Mouse (Mus musculus): ENCODE measurements around the gene Nme2. TPM values are rescaled to one million over a fixed set of nuclear protein-coding genes. Genes with fewer than 3 reads are reported as not detected.
"Not testable (repeated sequence)": the region's sequence is repeated elsewhere in the genome, so short reads cannot be mapped to it uniquely, and the experiment has no call there.

Gene Nme2
- polyA plus RNA-seq, 1 experiment from 2014 or later: 125 TPM

GRCm38 (mm10) chr11:93944986-93945385 lies 11.1 kb downstream of the Nme2 start:
- H3K36me3 ChIP-seq (replicated peaks): peaks cover 15% of the 10 kb centered on the region
- ATAC-seq (ENCODE audit: insufficient read depth): no peak

GRCm38 (mm10) chr11:93940906-93941305 lies 15.2 kb downstream of the Nme2 start:
- 28% methylated on average over 2 of the region's 2 CpGs for WGBS (ENCODE audit: insufficient replicate concordance)
- Histone ChIP-seq H3K4me1 (replicated peaks) (no peaks in the 10 kb centered on the region), H3K4me2 (no peak overlapping the region), H3K27me3 (no peaks in the 10 kb centered on the region), H3K4me3 (replicated peaks) (no peak overlapping the region), H3K9ac (no peak overlapping the region), H3K9me3 (replicated peaks) (no peaks in the 10 kb centered on the region), H3K27ac (replicated peaks) (no peak overlapping the region), H3K36me3 (replicated peaks) (peaks cover 20% of the 10 kb centered on the region)
- ATAC-seq (ENCODE audit: insufficient read depth): no peak

More at GRCm38 (mm10) chr11:93944986-93945385, 11.1 kb downstream of the Nme2 start:
- Histone ChIP-seq H3K27me3 (no peaks in the 10 kb centered on the region), H3K4me3 (replicated peaks) (no peak overlapping the region), H3K4me2 (no peak overlapping the region), H3K9me3 (replicated peaks) (no peaks in the 10 kb centered on the region), H3K4me1 (replicated peaks) (no peaks in the 10 kb centered on the region), H3K27ac (replicated peaks) (no peak overlapping the region), H3K9ac (no peak overlapping the region)
- WGBS (ENCODE audit: insufficient replicate concordance): 65% methylated on average over 3 of the region's 3 CpGs

- Histone ChIP-seq H3K9me3 (replicated peaks) (no peaks in the 10 kb centered on the region), H3K4me3 (replicated peaks) (no peak overlapping the region), H3K4me2 (no peak overlapping the region), H3K4me1 (replicated peaks) (no peaks in the 10 kb centered on the region), H3K9ac (no peak overlapping the region), H3K36me3 (replicated peaks) (peaks cover 62% of the 10 kb centered on the region), H3K27ac (replicated peaks) (no peak overlapping the region), H3K27me3 (no peaks in the 10 kb centered on the region)
- no peak for ATAC-seq (ENCODE audit: insufficient read depth)
Observed at GRCm38 (mm10) chr11:93929106-93929505, 27.0 kb downstream of the Nme2 start.

GRCm38 (mm10) chr11:93915019-93915418 lies 41.0 kb downstream of the Nme2 start:
- not testable (repeated sequence) for H3K9me3 ChIP-seq (replicated peaks); H3K4me3 ChIP-seq (replicated peaks); H3K27ac ChIP-seq (replicated peaks); H3K27me3 ChIP-seq; H3K4me2 ChIP-seq; ATAC-seq (ENCODE audit: insufficient read depth); H3K4me1 ChIP-seq (replicated peaks); H3K9ac ChIP-seq
- WGBS (ENCODE audit: insufficient replicate concordance): 79% methylated on average over 2 of the region's 2 CpGs
- peaks cover 48% of the 10 kb centered on the region for H3K36me3 ChIP-seq (replicated peaks)

- peaks cover 50% of the 10 kb centered on the region for H3K36me3 ChIP-seq (replicated peaks)
- 0 out of 2 replicates have a peak, but pooled peaks cover 3% of the 10 kb centered on the region for H3K4me1 ChIP-seq (replicated peaks)
- WGBS (ENCODE audit: insufficient replicate concordance): 86% methylated on average over 3 of the region's 3 CpGs
- no peak overlapping the region for H3K27ac ChIP-seq (replicated peaks)
- no peak overlapping the region for H3K4me3 ChIP-seq (replicated peaks)
- H3K9ac ChIP-seq: no peak overlapping the region
- H3K4me2 ChIP-seq: no peak overlapping the region
- no peaks in the 10 kb centered on the region for H3K9me3 ChIP-seq (replicated peaks)
- no peaks in the 10 kb centered on the region for H3K27me3 ChIP-seq
- ATAC-seq (ENCODE audit: insufficient read depth): no peak
Observed at GRCm38 (mm10) chr11:93911603-93912002, 44.5 kb downstream of the Nme2 start.

- 71% methylated on average over 9 of the region's 9 CpGs for WGBS (ENCODE audit: insufficient replicate concordance)
- Histone ChIP-seq H3K36me3 (replicated peaks) (peaks cover 58% of the 10 kb centered on the region), H3K4me1 (replicated peaks) (0 out of 2 replicates have a peak, but pooled peaks cover 3% of the 10 kb centered on the region), H3K27ac (replicated peaks) (no peak overlapping the region), H3K27me3 (no peaks in the 10 kb centered on the region), H3K4me2 (no peak overlapping the region), H3K9ac (no peak overlapping the region), H3K9me3 (replicated peaks) (no peaks in the 10 kb centered on the region), H3K4me3 (replicated peaks) (no peak overlapping the region)
- ATAC-seq (ENCODE audit: insufficient read depth): no peak
Observed at GRCm38 (mm10) chr11:93908829-93909228, 47.2 kb downstream of the Nme2 start.

GRCm38 (mm10) chr11:93907839-93908238 lies 48.2 kb downstream of the Nme2 start:
- Histone ChIP-seq H3K27me3 (no peaks in the 10 kb centered on the region), H3K36me3 (replicated peaks) (peaks cover 53% of the 10 kb centered on the region), H3K4me2 (no peak overlapping the region), H3K27ac (replicated peaks) (no peak overlapping the region), H3K4me3 (replicated peaks) (no peak overlapping the region), H3K4me1 (replicated peaks) (no peaks in the 10 kb centered on the region), H3K9ac (no peak overlapping the region), H3K9me3 (replicated peaks) (no peaks in the 10 kb centered on the region)
- 56% methylated on average over 3 of the region's 3 CpGs for WGBS (ENCODE audit: insufficient replicate concordance)
- no peak for ATAC-seq (ENCODE audit: insufficient read depth)

GRCm38 (mm10) chr11:93906834-93907233 lies 49.2 kb downstream of the Nme2 start:
- no peaks in the 10 kb centered on the region for H3K4me1 ChIP-seq (replicated peaks)

More at GRCm38 (mm10) chr11:93906834-93907233, 49.2 kb downstream of the Nme2 start:
- Histone ChIP-seq H3K27me3 (no peaks in the 10 kb centered on the region), H3K27ac (replicated peaks) (no peak overlapping the region), H3K4me3 (replicated peaks) (no peak overlapping the region), H3K4me2 (no peak overlapping the region), H3K9me3 (replicated peaks) (no peaks in the 10 kb centered on the region), H3K36me3 (replicated peaks) (peaks cover 53% of the 10 kb centered on the region), H3K9ac (no peak overlapping the region)
- 51% methylated on average over 4 of the region's 4 CpGs for WGBS (ENCODE audit: insufficient replicate concordance)
- no peak for ATAC-seq (ENCODE audit: insufficient read depth)

Other genes starting within 250 kb of the Nme2 start
- gene Utp18, start 70.5 kb downstream of the Nme2 start, polyA plus RNA-seq (2015; fragmentation: Nextera tagmentation; extraction: Ambion mirVana): 12.5 and 13.3 TPM in 2 replicates
- 5.1 and 6.6 TPM in 2 replicates for gene Mbtd1, start 70.4 kb downstream of the Nme2 start, polyA plus RNA-seq (2015; fragmentation: Nextera tagmentation; extraction: Ambion mirVana)
- gene Gm20390, start 12.0 kb upstream of the Nme2 start, polyA plus RNA-seq (2015; fragmentation: Nextera tagmentation; extraction: Ambion mirVana): 187 and 209 TPM in 2 replicates
- gene Nme1, start 12.3 kb upstream of the Nme2 start, polyA plus RNA-seq (2015; fragmentation: Nextera tagmentation; extraction: Ambion mirVana): 105 and 107 TPM in 2 replicates
- gene Spag9, start 39.8 kb upstream of the Nme2 start, polyA plus RNA-seq (2015; fragmentation: Nextera tagmentation; extraction: Ambion mirVana): 9.2 and 10.4 TPM in 2 replicates